Mouse (Mus musculus) cerebellum, adult 11 months (tissue): ENCODE measurements at regions not wholly inside any gene's neighbourhood (a gene's known extent, or its start where the extent isn't known, plus 50 kb on each side); places are given as distances from the start of the nearest gene placed in this dataset.
"Not testable (repeated sequence)": the region's sequence is repeated elsewhere in the genome, so short reads cannot be mapped to it uniquely, and the experiment has no call there.

Source experiments
- DNase-seq: peaks from one replicate; pipeline ENCODE4 v3.0.0; 2022

DNA sequence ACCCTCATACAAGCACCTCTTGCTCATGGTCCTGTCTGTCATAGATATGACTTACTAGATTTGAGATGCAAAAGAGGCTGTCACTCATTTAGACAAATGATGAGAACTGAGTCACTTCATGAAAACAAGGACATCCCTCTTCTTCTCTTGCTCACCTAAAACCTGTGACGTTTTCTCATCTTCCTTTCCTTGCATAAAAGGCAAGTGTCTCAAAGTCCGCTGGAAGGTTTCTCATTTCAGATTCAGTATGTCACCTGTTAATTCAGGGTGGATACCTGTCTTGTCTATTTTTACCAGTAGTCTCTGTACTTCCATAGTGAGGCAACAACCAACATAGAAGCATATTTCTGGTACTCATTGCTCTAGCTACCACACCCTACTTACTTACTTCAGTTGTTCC, 325.6 kb downstream of the Car8 start:
- DNase-seq = no peak

DNA sequence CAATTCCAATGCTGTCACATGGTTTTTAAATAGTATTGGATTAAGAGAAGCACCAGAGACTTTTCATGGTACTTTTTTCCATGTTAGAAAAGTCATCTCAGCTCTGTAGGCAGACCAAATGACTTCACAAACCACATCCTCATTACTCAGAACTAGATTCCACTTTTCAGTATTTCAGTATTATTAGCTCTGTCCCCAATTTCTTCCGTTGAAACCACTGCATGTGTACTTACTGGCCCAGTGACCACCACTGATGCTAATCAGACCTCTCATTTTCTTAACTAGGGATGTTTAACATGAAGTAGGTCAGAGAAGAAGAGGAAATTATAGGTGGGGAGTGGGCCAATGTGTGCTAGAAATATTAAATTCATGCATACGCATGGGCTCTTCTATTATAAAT, 326.2 kb downstream of the Car8 start:
- DNase-seq = no peak

- DNase-seq = no peak
Measured at GRCm38 (mm10) chr4:7903130-7903529, 335.7 kb downstream of the Car8 start.

DNA sequence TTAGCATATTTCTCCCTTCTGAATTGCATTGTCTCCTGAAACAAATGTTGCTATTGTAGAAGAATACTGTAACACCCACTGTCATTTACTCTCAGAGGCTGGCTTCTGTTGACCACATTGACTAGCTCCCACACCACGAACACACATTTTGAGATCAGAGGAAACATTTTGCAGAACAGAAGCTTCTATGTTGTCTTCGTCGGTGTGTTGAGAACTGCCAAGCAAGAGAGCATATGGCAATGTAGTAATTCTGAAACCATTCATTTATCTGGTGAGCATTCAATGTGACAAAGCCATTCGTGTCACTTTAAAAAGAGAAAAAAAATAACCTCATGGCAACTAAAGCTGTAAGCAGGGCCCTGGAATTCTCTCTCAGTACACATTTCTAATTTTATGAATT, 343.9 kb downstream of the Car8 start:
- DNase-seq = no peak

- no peak for DNase-seq
Measured at GRCm38 (mm10) chr4:7891128-7891527, 347.7 kb downstream of the Car8 start.

GRCm38 (mm10) chr4:7854518-7854917, 384.3 kb downstream of the Car8 start:
- DNase-seq = no peak

- no peak for DNase-seq
Measured at GRCm38 (mm10) chr4:7853121-7853782, 385.6 kb downstream of the Car8 start.

DNA sequence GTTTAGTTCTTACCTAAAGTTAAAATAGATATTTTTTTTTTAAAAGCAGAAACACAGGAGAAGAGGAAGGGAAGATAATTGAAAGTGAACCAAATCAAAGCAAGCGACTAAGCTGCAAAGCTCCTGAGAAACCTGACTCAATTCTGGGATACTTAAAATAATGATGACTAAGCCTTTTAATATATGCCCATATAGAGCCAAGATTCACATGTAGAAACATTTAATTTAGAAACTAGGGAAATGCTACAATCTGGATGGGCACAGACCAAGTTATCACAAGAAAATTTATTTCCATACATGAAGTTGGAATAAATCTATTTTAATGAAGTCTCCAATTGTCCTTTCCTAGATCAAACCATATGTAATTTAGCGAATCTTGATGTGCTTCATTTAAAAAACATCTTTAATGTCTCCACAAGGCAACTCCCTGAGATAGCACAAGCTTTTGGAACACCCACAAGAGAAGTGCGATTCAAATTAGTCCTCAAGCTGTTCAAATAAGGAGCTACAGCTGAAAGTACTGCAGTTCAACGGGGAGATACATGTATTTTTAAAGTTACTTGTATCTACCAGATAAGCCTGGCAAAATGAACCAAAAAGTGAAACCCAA, 386.7 kb downstream of the Car8 start:
- no peak for DNase-seq

GRCm38 (mm10) chr4:7847411-7847810, 391.4 kb downstream of the Car8 start:
- DNase-seq = no peak

DNA sequence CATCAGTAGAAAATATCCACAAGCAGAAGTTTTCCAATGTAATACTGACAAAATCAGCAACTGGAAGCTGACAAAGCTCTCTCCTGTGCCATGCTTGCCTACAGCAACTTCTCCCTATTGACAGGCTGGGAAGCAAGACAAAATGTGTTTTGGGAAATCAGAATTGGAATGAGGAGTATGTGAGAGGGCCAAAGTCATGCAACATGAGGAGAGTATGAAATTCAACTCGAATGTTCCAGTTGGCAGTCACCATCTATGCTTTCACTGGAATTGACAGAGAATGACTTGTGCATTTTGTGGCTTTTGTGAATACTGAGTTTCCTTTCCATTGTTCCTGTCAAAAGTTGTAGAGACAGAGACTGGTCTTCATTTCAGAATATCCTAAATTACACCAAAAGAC, 409.7 kb downstream of the Car8 start:
- DNase-seq = no peak

- no peak for DNase-seq
Measured at GRCm38 (mm10) chr4:7819847-7820246, 419.0 kb downstream of the Car8 start.

DNA sequence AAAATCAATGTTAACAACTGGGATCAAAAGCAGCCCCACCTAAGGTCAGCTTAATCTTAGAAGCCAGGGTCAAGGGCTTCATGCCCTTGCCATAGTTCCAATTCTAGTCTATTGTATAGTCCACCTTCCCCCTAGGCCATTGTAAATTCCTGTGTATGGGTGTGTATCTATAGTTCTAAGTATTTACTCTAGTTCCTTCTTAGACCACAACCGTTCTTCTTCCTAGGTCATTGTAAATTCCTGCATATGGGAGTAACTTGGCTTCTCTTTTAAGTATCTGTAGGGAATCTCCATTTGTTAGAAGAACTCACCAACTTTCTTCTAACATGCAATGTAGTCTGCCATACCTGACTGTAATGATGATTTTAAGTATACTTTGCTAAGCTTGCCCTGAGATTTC, 461.1 kb downstream of the Car8 start:
- not testable (repeated sequence) for DNase-seq

GRCm38 (mm10) chr4:7755473-7755872, 483.4 kb downstream of the Car8 start:
- DNase-seq = no peak

- no peak for DNase-seq
Measured at GRCm38 (mm10) chr4:7753931-7754330, 484.9 kb downstream of the Car8 start.

DNA sequence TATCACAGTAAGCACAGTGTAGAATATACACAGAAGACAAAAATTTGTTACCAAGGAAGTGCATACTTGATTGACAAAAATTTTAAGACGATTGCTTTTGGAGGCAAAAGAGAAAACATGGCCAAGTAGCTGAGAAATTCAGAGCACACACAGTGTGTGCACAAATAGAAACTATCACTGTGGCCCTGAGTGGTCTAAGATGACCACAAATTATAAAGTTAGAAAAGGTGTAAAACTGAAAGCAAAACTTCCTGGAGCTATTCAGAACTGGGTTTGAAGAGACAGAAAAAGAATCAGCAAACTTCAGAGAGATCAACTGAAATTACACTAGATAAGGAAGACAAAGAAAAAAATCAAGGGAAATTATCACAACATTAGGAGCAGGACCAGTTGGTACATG, 487.6 kb downstream of the Car8 start:
- no peak for DNase-seq

DNA sequence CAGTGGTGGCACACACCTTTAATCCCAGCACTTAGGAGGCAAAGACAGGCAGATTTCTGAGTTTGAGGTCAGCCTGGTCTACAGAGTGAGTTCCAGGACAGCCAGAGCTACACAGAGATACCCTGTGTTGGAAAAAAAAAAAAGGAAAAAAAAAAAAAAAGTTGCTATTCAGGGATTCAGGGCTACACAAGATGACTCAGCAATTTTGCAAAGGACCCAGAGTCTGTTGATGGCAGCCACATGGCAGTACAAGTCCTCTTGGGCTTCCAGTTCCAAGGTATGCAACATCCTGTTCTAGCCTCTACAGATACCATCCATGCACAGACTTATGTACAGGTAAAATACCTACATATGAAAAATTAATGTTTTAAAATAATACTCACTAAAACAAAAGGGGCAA, 515.9 kb downstream of the Car8 start:
- DNase-seq = no peak

DNA sequence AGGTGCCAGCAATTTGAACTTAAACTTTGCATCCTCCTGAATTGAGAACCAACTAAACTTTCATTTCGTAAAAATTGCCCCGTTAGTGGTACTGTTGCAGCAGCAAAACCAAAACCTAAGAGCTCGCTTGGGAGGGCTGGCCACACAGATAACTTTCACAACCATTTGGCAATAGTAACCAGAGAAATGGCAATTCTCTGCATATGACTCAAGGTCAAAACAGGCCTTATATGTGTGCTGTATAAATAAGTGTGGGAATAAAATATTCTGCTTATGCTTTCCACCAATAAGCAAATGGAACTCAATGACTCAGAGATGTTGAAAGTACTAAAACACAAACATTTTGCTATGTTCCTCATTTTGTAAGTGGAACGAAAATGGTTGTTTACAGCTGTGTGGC, 550.3 kb downstream of the Car8 start:
- no peak for DNase-seq

DNA sequence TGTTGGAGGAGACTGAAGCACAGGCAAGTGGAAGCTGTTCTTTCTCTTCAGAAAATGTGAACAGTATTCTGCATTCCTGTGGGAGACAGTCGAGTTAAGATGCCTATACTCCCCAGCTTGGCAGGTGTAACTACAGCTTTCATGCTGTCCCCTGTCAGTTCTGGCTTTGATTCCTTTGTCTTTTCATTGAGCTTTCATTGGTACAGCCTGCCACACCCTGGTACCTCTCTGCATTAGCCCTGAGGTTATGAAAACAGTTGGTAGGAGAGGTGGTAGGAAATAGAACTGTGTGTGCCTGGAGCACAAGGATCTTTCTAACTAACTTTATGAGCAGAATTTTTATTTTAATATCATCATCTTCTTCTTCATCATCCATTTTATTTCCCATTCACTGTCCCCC, 551.6 kb downstream of the Car8 start:
- DNase-seq = no peak

- no peak for DNase-seq
Measured at GRCm38 (mm10) chr4:7670795-7671105, 568.1 kb downstream of the Car8 start.

GRCm38 (mm10) chr4:7669992-7670794, 568.6 kb downstream of the Car8 start:
- no peak for DNase-seq

GRCm38 (mm10) chr4:7666935-7667594, 571.8 kb downstream of the Car8 start:
- DNase-seq = no peak

DNA sequence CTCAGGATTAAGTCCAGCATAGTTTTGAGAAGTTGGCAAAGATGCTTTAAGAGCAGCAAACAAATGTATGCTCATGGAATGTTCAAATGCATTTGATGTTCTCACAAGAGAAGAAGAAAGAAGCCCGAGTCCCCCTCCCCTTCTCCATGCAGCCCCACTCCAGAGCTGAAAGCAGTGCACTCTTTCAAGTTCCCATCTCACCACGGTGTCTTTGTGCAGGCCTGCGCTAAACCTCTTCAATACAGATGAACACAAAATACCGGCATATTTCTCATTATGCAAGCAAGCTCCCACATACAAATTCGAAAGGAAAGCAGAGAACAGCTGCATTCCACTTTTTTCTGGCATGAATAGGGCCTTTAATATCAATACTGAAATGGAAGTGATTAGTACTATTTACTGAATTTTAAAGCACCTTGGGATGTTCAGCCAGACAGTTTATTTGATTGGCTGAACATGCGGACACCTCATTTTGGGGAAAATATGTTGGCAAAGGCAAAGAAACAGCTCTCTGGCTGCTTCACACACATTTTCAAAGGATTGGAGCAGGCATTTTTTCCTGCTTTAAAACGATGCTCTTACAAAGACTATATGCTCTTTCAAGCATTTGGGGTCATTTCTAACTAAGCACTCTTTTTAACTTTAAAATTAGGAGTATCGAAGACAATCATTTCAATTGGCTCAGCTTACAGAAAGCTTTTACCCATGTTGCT, 595.8 kb downstream of the Car8 start:
- no peak for DNase-seq
